Mouse (Mus musculus): ENCODE data around the gene Zbtb22.
"Not testable (repeated sequence)": the region's sequence is repeated elsewhere in the genome, so short reads cannot be mapped to it uniquely, and the experiment has no call there.

Zbtb22 gene

GRCm38 (mm10) chr17:33932448-33932847 lies 16.7 kb downstream of the Zbtb22 start:
- in situ Hi-C loops (cut with MboI; ENCODE audit: low pct_unique_long_range_greater_than_20kb in 1 of 2, low sequenced_read_pairs in 2 of 2, unreplicated experiment in 1 of 2): loop anchor here in 1 of 2 experiments (5.0 kb wide), 1 partner anchor 40 kb away; the partner anchor contains the start of gene Kifc1

- in situ Hi-C loops (cut with MboI; ENCODE audit: low pct_unique_long_range_greater_than_20kb in 1 of 2, low sequenced_read_pairs in 2 of 2, unreplicated experiment in 1 of 2): loop anchor here in 1 of 2 experiments (5.0 kb wide), 1 partner anchor 41 kb away; the partner anchor contains the start of gene Kifc1
These were observed 17.3 kb downstream of the Zbtb22 start for GRCm38 (mm10) chr17:33932970-33933369.

- in situ Hi-C loops (cut with MboI; ENCODE audit: low pct_unique_long_range_greater_than_20kb in 1 of 2, low sequenced_read_pairs in 2 of 2, unreplicated experiment in 1 of 2): no loop called here
These were observed 19.8 kb downstream of the Zbtb22 start for GRCm38 (mm10) chr17:33935422-33936055.

- in situ Hi-C loops (cut with MboI; ENCODE audit: low pct_unique_long_range_greater_than_20kb in 1 of 2, low sequenced_read_pairs in 2 of 2, unreplicated experiment in 1 of 2): no loop called here
These were observed 21.3 kb downstream of the Zbtb22 start for GRCm38 (mm10) chr17:33936993-33937392.

GRCm38 (mm10) chr17:33938783-33939182 lies 23.1 kb downstream of the Zbtb22 start:
- in situ Hi-C loops (cut with MboI; ENCODE audit: low pct_unique_long_range_greater_than_20kb in 1 of 2, low sequenced_read_pairs in 2 of 2, unreplicated experiment in 1 of 2): no loop called here

GRCm38 (mm10) chr17:33940206-33940805 lies 24.6 kb downstream of the Zbtb22 start, which contains the start of the genes Pfdn6 and Wdr46:
TSS of gene Pfdn6 (minus strand) at chr17:33940343.
TSS of gene Wdr46 (plus strand) at chr17:33940660.
- in situ Hi-C loops (cut with MboI; ENCODE audit: low pct_unique_long_range_greater_than_20kb in 1 of 2, low sequenced_read_pairs in 2 of 2, unreplicated experiment in 1 of 2): no loop called here

GRCm38 (mm10) chr17:33940981-33941380 lies 25.3 kb downstream of the Zbtb22 start:
- in situ Hi-C loops (cut with MboI; ENCODE audit: low pct_unique_long_range_greater_than_20kb in 1 of 2, low sequenced_read_pairs in 2 of 2, unreplicated experiment in 1 of 2): no loop called here

GRCm38 (mm10) chr17:33941381-33941780 lies 25.7 kb downstream of the Zbtb22 start:
- in situ Hi-C loops (cut with MboI; ENCODE audit: low pct_unique_long_range_greater_than_20kb in 1 of 2, low sequenced_read_pairs in 2 of 2, unreplicated experiment in 1 of 2): no loop called here

- in situ Hi-C loops (cut with MboI; ENCODE audit: low pct_unique_long_range_greater_than_20kb in 1 of 2, low sequenced_read_pairs in 2 of 2, unreplicated experiment in 1 of 2): no loop called here
These were observed 27.8 kb downstream of the Zbtb22 start for GRCm38 (mm10) chr17:33943454-33943853.

GRCm38 (mm10) chr17:33947430-33948089 lies 31.9 kb downstream of the Zbtb22 start:
- in situ Hi-C loops (cut with MboI; ENCODE audit: low pct_unique_long_range_greater_than_20kb in 1 of 2, low sequenced_read_pairs in 2 of 2, unreplicated experiment in 1 of 2): no loop called here

- in situ Hi-C loops (cut with MboI; ENCODE audit: low pct_unique_long_range_greater_than_20kb in 1 of 2, low sequenced_read_pairs in 2 of 2, unreplicated experiment in 1 of 2): no loop called here
These were observed 32.6 kb downstream of the Zbtb22 start for GRCm38 (mm10) chr17:33948090-33948904.

GRCm38 (mm10) chr17:33948905-33949537 lies 33.3 kb downstream of the Zbtb22 start:
- in situ Hi-C loops (cut with MboI; ENCODE audit: low pct_unique_long_range_greater_than_20kb in 1 of 2, low sequenced_read_pairs in 2 of 2, unreplicated experiment in 1 of 2): no loop called here

GRCm38 (mm10) chr17:33950131-33950625 lies 34.5 kb downstream of the Zbtb22 start:
- in situ Hi-C loops (cut with MboI; ENCODE audit: low pct_unique_long_range_greater_than_20kb in 1 of 2, low sequenced_read_pairs in 2 of 2, unreplicated experiment in 1 of 2): no loop called here

- in situ Hi-C loops (cut with MboI; ENCODE audit: low pct_unique_long_range_greater_than_20kb in 1 of 2, low sequenced_read_pairs in 2 of 2, unreplicated experiment in 1 of 2): no loop called here
These were observed 35.6 kb downstream of the Zbtb22 start, which contains the start of gene B3galt4 for GRCm38 (mm10) chr17:33951021-33951946. TSS of gene B3galt4 (minus strand) at chr17:33951488.

- in situ Hi-C loops (cut with MboI; ENCODE audit: low pct_unique_long_range_greater_than_20kb in 1 of 2, low sequenced_read_pairs in 2 of 2, unreplicated experiment in 1 of 2): not testable (repeated sequence)
These were observed 36.3 kb downstream of the Zbtb22 start for GRCm38 (mm10) chr17:33952015-33952414.

- in situ Hi-C loops (cut with MboI; ENCODE audit: low pct_unique_long_range_greater_than_20kb in 1 of 2, low sequenced_read_pairs in 2 of 2, unreplicated experiment in 1 of 2): no loop called here
These were observed 37.2 kb downstream of the Zbtb22 start for GRCm38 (mm10) chr17:33952879-33953278.

GRCm38 (mm10) chr17:33953310-33953709 lies 37.6 kb downstream of the Zbtb22 start:
- in situ Hi-C loops (cut with MboI; ENCODE audit: low pct_unique_long_range_greater_than_20kb in 1 of 2, low sequenced_read_pairs in 2 of 2, unreplicated experiment in 1 of 2): no loop called here

Measured in mouse embryonic stem cell (cell line).